Mouse (Mus musculus) ZHBTc4 (cell line): ENCODE data around the gene Ccdc177.

Experiments used
- DNase-seq: peaks from one replicate; pipeline ENCODE4 v3.0.0-alpha.2; 2011; ENCODE audit warnings: low read depth, low spot score

Ccdc177 gene

GRCm38 (mm10) chr12:80785005-80785404 is 24.5 kb upstream of the Ccdc177 start:
- no peak for DNase-seq

GRCm38 (mm10) chr12:80783889-80784288 is 23.4 kb upstream of the Ccdc177 start:
- no peak for DNase-seq

GRCm38 (mm10) chr12:80782892-80783291 is 22.4 kb upstream of the Ccdc177 start:
- DNase-seq: peak; percentile 25

- DNase-seq: no peak
Observed at GRCm38 (mm10) chr12:80782190-80782589, 21.7 kb upstream of the Ccdc177 start.

GRCm38 (mm10) chr12:80779760-80780159 is 19.3 kb upstream of the Ccdc177 start:
- DNase-seq: no peak

GRCm38 (mm10) chr12:80778188-80778936 is 17.9 kb upstream of the Ccdc177 start:
- peak; percentile 59 for DNase-seq

- DNase-seq: no peak
Observed at GRCm38 (mm10) chr12:80776046-80776634, 15.7 kb upstream of the Ccdc177 start.

GRCm38 (mm10) chr12:80774786-80775185 is 14.3 kb upstream of the Ccdc177 start:
- DNase-seq: peak; percentile 86

- DNase-seq: peak; percentile 91
Observed at GRCm38 (mm10) chr12:80769697-80770096, 9.2 kb upstream of the Ccdc177 start.

GRCm38 (mm10) chr12:80764116-80764515 is 3.6 kb upstream of the Ccdc177 start:
- DNase-seq: no peak

GRCm38 (mm10) chr12:80762982-80763381 is 2.5 kb upstream of the Ccdc177 start:
- DNase-seq: no peak

- DNase-seq: peak; percentile 29
Observed at GRCm38 (mm10) chr12:80759713-80760395, 633 bp downstream of the Ccdc177 start.

- no peak for DNase-seq
Observed at GRCm38 (mm10) chr12:80759387-80759712, 1.1 kb downstream of the Ccdc177 start.

- DNase-seq: peak; percentile 43
Observed at GRCm38 (mm10) chr12:80758559-80759386, 1.7 kb downstream of the Ccdc177 start.

GRCm38 (mm10) chr12:80757751-80758558 is 2.5 kb downstream of the Ccdc177 start:
- peak; percentile 94 for DNase-seq

GRCm38 (mm10) chr12:80751556-80751955 is 8.9 kb downstream of the Ccdc177 start:
- no peak for DNase-seq

- DNase-seq: no peak
Observed at GRCm38 (mm10) chr12:80746031-80746813, 14.3 kb downstream of the Ccdc177 start.

GRCm38 (mm10) chr12:80744614-80745013 is 15.9 kb downstream of the Ccdc177 start:
- DNase-seq: no peak

GRCm38 (mm10) chr12:80739482-80739881 is 21.0 kb downstream of the Ccdc177 start:
- peak; percentile 69 for DNase-seq

- no peak for DNase-seq
Observed at GRCm38 (mm10) chr12:80737283-80737600, 23.2 kb downstream of the Ccdc177 start.
